Mouse (Mus musculus): ENCODE results near the gene Lin7a.

The Lin7a gene

GRCm38 (mm10) chr10:107313395-107313794, 41.9 kb downstream of the Lin7a start:
- H3K36me3 ChIP-seq (ENCODE audit: control insufficient read depth, insufficient read depth, low read length, poor library complexity, severe bottlenecking) = no peaks in the 10 kb centered on the region
- DNase-seq (ENCODE audit: low read depth, low spot score) = no peak

GRCm38 (mm10) chr10:107315251-107315650, 43.8 kb downstream of the Lin7a start:
- no peak for DNase-seq (ENCODE audit: low read depth, low spot score)
- Histone ChIP-seq H3K36me3 (ENCODE audit: control insufficient read depth, insufficient read depth, low read length, poor library complexity, severe bottlenecking) (no peaks in the 10 kb centered on the region), H3K27me3 (ENCODE audit: control insufficient read depth, insufficient read depth, low read length, poor library complexity, severe bottlenecking) (no peaks in the 10 kb centered on the region)

More at GRCm38 (mm10) chr10:107313395-107313794, 41.9 kb downstream of the Lin7a start:
- H3K27me3 ChIP-seq (ENCODE audit: control insufficient read depth, insufficient read depth, low read length, poor library complexity, severe bottlenecking) = no peaks in the 10 kb centered on the region

DNA sequence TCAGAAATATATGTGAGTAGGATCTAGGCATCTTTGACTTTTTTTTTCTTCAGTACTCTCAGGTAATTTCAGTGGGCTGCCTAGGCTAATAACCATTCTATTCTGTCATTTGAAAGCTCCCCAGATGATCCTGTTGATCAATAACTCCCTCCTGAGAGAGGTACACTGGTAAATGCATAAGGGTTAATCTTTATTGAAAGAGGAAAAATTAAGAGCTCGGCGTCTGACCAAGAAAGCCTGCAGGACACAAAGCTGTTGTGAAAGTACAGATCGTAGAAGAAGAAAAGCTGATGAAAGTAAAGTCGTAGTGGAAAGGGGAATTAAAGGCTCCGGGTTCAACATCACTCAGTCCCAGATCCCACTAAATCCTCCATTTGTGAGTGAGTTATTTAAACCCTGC, 44.2 kb downstream of the Lin7a start:
- DNase-seq (ENCODE audit: low read depth, low spot score) = no peak
- H3K36me3 ChIP-seq (ENCODE audit: control insufficient read depth, insufficient read depth, low read length, poor library complexity, severe bottlenecking) = no peaks in the 10 kb centered on the region
- H3K27me3 ChIP-seq (ENCODE audit: control insufficient read depth, insufficient read depth, low read length, poor library complexity, severe bottlenecking) = no peaks in the 10 kb centered on the region

DNA sequence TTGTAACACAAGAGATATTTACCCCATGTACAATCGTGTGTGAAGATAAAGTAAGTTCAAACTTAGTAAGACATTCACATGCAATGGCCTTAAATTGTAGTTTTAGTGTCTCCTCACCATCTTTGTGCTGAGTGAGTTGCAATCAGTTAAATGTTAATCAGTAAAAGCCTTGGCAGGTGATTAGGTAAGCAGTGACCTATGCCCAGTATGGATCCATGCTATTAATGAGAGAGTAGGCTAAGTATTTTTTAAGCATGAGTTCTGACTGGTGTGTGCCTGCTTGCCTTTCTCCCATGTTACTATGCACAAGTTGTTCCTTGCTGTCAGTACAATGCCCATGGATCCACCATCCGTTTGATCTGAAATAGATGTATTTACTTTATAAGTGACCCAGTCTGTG, 44.6 kb downstream of the Lin7a start:
- no peaks in the 10 kb centered on the region for H3K27me3 ChIP-seq (ENCODE audit: control insufficient read depth, insufficient read depth, low read length, poor library complexity, severe bottlenecking)
- DNase-seq (ENCODE audit: low read depth, low spot score) = no peak
- H3K36me3 ChIP-seq (ENCODE audit: control insufficient read depth, insufficient read depth, low read length, poor library complexity, severe bottlenecking) = no peaks in the 10 kb centered on the region

DNA sequence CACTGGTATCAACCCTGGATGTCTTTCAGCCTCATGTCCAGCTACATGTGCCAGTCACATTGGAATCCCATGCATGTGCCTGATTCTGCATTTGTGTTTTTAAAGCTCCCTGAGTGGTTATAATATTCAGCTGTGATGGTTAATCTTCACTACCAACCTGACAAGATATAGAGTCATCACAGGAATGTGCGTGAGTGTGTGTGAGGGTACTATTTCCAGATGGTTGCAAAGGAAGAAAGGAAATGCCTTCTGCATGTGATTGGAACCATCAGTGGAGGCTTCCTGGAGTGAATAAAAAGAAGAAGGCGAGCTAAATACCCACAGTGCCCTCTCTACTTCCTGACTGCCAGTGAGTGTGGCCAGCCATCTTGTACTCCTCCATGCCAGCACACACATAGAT, 48.2 kb downstream of the Lin7a start:
- H3K36me3 ChIP-seq (ENCODE audit: control insufficient read depth, insufficient read depth, low read length, poor library complexity, severe bottlenecking) = no peaks in the 10 kb centered on the region
- no peak for DNase-seq (ENCODE audit: low read depth, low spot score)
- H3K27me3 ChIP-seq (ENCODE audit: control insufficient read depth, insufficient read depth, low read length, poor library complexity, severe bottlenecking) = no peaks in the 10 kb centered on the region

DNA sequence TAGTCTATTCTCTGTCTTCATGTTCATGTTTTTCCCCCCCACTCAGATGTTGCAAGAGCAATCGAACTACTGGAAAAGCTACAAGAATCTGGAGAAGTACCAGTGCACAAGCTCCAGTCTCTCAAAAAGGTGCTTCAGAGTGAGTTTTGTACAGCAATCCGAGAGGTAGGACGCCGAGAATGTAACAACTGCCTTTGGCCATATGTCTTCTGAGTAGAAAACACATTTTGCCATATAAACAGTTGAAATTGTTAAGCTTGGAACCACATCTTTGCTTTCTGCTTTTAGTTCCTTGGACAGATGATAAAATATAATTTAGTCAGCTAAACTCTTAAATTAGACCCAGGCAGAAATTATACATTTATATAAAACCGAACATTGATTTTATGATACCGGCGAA, 52.4 kb downstream of the Lin7a start:
- no peaks in the 10 kb centered on the region for H3K36me3 ChIP-seq (ENCODE audit: control insufficient read depth, insufficient read depth, low read length, poor library complexity, severe bottlenecking)
- no peaks in the 10 kb centered on the region for H3K27me3 ChIP-seq (ENCODE audit: control insufficient read depth, insufficient read depth, low read length, poor library complexity, severe bottlenecking)
- DNase-seq (ENCODE audit: low read depth, low spot score) = no peak

DNA sequence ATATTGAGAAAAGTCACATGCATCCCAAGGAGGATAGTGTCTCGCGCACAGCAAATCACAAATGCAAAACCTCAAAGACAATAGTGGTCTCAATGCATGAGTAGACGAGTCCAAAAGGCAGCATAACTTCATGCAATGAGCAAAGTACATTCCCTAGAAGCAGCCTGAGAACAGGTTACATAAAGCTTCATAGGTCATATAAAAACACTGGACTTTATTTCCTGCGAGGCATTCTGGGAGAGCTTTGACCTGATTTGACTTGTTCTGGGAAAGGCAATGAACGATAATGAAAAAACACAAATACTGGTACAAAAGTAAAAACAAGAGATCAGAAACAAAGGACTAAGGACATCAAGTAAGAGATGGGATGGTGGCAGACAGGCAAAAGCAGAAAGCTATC, 54.1 kb downstream of the Lin7a start:
- no peaks in the 10 kb centered on the region for H3K27me3 ChIP-seq (ENCODE audit: control insufficient read depth, insufficient read depth, low read length, poor library complexity, severe bottlenecking)
- DNase-seq (ENCODE audit: low read depth, low spot score) = no peak
- H3K36me3 ChIP-seq (ENCODE audit: control insufficient read depth, insufficient read depth, low read length, poor library complexity, severe bottlenecking) = no peaks in the 10 kb centered on the region

- Histone ChIP-seq H3K27me3 (ENCODE audit: control insufficient read depth, insufficient read depth, low read length, poor library complexity, severe bottlenecking) (no peaks in the 10 kb centered on the region), H3K36me3 (ENCODE audit: control insufficient read depth, insufficient read depth, low read length, poor library complexity, severe bottlenecking) (no peaks in the 10 kb centered on the region)
- no peak for DNase-seq (ENCODE audit: low read depth, low spot score)
These were observed 68.0 kb downstream of the Lin7a start for GRCm38 (mm10) chr10:107339524-107339923.

DNA sequence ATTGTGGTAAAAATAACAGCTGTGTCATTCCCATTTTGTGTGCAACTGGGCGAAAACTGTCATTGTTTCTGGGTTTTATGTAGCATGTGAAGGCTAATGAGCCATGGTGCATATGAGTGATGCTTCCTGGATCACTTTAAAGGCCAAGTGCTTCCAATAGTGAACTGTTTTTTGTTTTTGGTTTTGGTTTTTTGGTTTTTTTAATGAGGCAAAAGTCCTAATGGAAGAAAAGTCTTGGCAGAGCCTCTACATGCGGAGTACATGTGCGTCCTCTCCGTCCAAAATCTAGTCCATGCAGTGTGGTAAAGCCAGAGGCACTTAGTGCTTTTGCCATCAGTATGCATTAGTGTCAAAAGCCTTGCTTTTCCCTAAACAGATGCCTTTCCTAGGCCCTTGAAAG, 69.7 kb downstream of the Lin7a start:
- no peaks in the 10 kb centered on the region for H3K36me3 ChIP-seq (ENCODE audit: control insufficient read depth, insufficient read depth, low read length, poor library complexity, severe bottlenecking)
- no peak for DNase-seq (ENCODE audit: low read depth, low spot score)
- H3K27me3 ChIP-seq (ENCODE audit: control insufficient read depth, insufficient read depth, low read length, poor library complexity, severe bottlenecking) = no peaks in the 10 kb centered on the region

GRCm38 (mm10) chr10:107344200-107344599, 72.7 kb downstream of the Lin7a start:
- H3K36me3 ChIP-seq (ENCODE audit: control insufficient read depth, insufficient read depth, low read length, poor library complexity, severe bottlenecking) = no peaks in the 10 kb centered on the region
- DNase-seq (ENCODE audit: low read depth, low spot score) = no peak

DNA sequence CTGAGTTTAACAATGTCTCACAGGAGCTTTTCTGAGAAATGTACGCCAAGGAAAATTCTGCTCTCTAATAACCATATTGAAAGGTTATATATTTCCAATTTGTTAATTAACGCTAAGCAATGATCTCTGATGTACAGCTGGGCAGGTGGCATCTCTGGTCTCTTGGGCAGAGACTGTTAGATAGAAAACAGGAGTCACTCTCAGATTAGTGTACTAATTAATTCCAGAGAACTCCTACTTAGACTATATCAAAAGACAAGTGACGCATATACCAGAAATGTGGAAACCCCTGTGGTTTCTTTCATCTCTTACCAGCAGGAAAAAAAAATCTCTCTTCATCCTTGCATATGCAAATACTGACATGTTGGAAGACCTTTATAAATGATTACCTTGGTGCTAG, 76.4 kb downstream of the Lin7a start:
- Histone ChIP-seq H3K36me3 (ENCODE audit: control insufficient read depth, insufficient read depth, low read length, poor library complexity, severe bottlenecking) (no peaks in the 10 kb centered on the region), H3K27me3 (ENCODE audit: control insufficient read depth, insufficient read depth, low read length, poor library complexity, severe bottlenecking) (no peaks in the 10 kb centered on the region)
- no peak for DNase-seq (ENCODE audit: low read depth, low spot score)

More at GRCm38 (mm10) chr10:107344200-107344599, 72.7 kb downstream of the Lin7a start:
- H3K27me3 ChIP-seq (ENCODE audit: control insufficient read depth, insufficient read depth, low read length, poor library complexity, severe bottlenecking) = no peaks in the 10 kb centered on the region

DNA sequence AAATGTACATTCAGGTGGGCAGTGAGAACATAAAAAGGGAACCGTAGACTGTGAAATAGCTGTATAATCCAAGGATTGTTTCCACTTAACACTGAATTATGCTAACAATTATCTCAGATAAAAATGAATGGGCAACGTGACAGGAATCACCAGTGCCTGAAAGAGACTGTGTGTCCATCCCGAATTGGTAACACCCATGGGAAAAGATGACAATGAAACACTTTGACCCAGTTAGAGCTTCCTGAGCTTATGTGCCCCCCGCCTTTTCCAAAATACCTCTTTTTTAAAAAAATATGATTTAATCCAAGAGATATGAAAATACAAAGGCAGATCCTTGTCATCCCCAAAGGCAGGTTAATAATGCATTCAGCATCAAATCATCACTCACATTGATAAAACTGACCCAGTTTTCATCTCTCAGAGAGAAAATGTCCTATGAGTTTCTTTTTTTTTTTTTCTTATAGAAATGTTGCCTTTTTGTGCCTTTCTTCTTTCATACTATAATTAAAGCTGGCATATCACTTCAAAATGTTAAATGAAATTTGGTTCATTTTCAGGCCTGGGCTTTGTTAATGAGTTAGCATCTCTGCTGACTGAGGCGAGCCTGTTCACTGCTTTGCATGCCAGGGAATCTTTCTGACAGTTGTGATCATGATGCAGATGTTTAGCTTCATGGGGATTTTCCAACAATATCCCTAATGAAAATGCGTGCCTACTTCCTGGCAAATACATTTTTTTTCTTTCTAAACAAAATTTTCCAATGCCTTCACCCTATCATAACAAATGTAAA, 80.4 kb downstream of the Lin7a start:
- H3K36me3 ChIP-seq (ENCODE audit: control insufficient read depth, insufficient read depth, low read length, poor library complexity, severe bottlenecking) = no peaks in the 10 kb centered on the region
- no peaks in the 10 kb centered on the region for H3K27me3 ChIP-seq (ENCODE audit: control insufficient read depth, insufficient read depth, low read length, poor library complexity, severe bottlenecking)
- DNase-seq (ENCODE audit: low read depth, low spot score) = no peak

DNA sequence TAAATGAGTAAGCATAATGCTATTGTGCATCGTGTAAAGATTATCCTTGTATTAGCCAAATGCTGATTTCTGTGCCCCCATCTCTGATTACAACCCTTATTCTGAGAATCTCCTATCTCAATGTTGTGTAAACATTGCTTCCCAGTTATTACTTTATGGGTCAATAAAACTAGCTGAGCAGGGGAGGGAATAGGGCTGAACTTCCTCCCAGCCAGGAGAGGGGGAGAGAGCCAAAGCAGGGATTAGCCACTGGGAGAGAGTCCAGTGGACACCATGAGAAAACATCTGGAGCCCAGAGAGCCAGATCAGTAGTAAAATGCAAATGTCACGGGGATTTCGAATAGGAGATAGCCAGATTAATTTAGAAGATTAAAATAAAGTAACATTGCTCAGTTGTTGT, 82.0 kb downstream of the Lin7a start:
- no peak for DNase-seq (ENCODE audit: low read depth, low spot score)
- Histone ChIP-seq H3K36me3 (ENCODE audit: control insufficient read depth, insufficient read depth, low read length, poor library complexity, severe bottlenecking) (no peaks in the 10 kb centered on the region), H3K27me3 (ENCODE audit: control insufficient read depth, insufficient read depth, low read length, poor library complexity, severe bottlenecking) (no peaks in the 10 kb centered on the region)

DNA sequence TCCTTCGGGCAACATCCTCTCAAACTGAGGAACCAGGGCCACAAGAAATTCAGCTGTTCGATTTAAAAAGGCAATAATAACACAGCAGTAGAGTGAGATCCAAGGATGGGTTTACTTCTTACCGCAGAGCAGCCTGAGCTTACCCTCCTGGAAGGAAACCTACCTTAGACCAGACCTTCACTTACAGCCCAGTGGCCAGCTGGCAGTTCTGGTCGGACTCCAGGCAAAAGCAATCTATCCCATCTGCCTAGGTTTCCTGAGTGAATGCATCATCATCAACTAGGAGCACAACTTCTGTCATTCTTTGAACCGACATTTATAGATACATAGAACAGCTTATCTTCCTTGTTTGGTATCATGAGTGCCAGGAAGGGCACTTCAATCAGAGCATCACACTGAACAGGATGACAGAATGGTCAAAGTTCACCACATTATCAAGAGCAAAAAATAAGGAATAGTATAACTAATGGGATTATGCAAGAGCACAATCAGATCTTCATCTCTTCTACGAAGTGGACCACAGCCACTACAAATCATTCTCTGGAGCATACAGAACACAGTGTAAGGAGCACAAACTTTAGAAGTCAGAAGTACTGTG, 87.1 kb downstream of the Lin7a start:
- Histone ChIP-seq H3K27me3 (ENCODE audit: control insufficient read depth, insufficient read depth, low read length, poor library complexity, severe bottlenecking) (no peaks in the 10 kb centered on the region), H3K36me3 (ENCODE audit: control insufficient read depth, insufficient read depth, low read length, poor library complexity, severe bottlenecking) (no peaks in the 10 kb centered on the region)
- no peak for DNase-seq (ENCODE audit: low read depth, low spot score)

DNA sequence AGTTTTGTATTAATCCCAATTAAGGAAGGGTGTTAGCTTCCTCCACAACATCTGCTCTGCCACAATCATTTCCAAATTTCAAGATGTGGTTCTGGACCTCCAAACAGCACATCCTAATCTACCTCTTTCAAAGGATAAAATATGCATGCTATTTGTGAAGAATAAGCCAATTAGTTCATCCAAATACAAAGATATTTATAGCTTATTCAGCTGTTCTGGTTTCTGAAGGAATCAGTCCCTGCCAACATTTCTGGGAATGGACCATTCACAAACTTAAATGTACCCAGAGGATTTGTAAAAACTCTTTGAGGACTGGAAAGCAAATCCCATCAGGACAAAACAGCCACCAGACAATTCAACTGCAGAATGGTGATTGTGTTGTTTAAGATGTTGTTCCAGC, 87.8 kb downstream of the Lin7a start:
- no peaks in the 10 kb centered on the region for H3K27me3 ChIP-seq (ENCODE audit: control insufficient read depth, insufficient read depth, low read length, poor library complexity, severe bottlenecking)
- DNase-seq (ENCODE audit: low read depth, low spot score) = no peak
- no peaks in the 10 kb centered on the region for H3K36me3 ChIP-seq (ENCODE audit: control insufficient read depth, insufficient read depth, low read length, poor library complexity, severe bottlenecking)

DNA sequence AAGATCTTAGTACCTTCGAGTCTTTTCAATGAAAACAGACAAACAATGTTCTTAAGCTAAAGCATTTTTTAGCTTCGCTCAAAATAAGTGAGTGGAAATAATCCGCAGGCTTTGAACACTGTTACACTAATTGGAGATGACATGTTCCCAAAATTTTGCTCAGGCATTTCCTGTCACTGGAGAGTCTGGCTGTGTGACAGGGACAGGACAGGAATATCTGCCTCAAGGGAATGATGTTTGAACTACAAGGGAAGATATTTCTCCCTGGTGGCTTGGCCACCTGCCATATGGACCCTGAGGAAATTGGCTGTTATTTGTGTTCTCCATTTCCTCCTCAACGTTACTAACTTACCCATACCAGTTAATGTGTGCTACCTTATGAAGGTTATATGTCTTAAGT, 90.1 kb downstream of the Lin7a start:
- Histone ChIP-seq H3K36me3 (ENCODE audit: control insufficient read depth, insufficient read depth, low read length, poor library complexity, severe bottlenecking) (no peaks in the 10 kb centered on the region), H3K27me3 (ENCODE audit: control insufficient read depth, insufficient read depth, low read length, poor library complexity, severe bottlenecking) (no peaks in the 10 kb centered on the region)
- no peak for DNase-seq (ENCODE audit: low read depth, low spot score)
